Mouse (Mus musculus): ENCODE measurements around the gene Reps2. TPM values are rescaled to one million over a fixed set of nuclear protein-coding genes. Genes with fewer than 3 reads are reported as not detected.

Gene Reps2
- polyA plus RNA-seq, 1 experiment = 0.05 TPM

DNA sequence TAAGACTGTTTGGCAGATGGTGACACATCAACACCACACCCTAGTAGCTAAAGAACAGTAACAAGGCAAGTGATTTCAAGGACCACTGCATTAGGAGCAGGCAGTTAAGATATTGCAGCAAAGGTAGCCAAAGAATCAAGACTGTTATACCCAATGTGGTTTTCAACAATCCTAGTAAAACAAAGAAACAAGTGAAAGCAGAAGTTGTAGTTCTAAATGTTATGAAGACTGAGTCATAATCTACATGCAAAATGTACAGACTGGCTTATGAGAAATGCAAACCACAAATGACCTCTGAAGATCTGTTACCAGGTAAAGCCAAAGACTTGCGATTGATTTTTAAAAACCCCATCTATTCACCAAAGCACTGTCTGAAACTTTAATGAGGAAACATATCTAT lies 101.5 kb downstream of the Reps2 start:
- H3K4me3 ChIP-seq (ENCODE audit: insufficient read depth, poor library complexity, severe bottlenecking) = no peak overlapping the region
- H3K79me3 ChIP-seq (ENCODE audit: low read depth) = no peaks in the 10 kb centered on the region
- H3K79me2 ChIP-seq (ENCODE audit: control insufficient read depth, insufficient read depth) = no peaks in the 10 kb centered on the region
- TF ChIP-seq MYOG (IDR thresholded peaks at IDR 0.05; ENCODE audit: control insufficient read depth, extremely low read depth, insufficient read length) (no peak), FOSL1 (IDR thresholded peaks at IDR 0.05; ENCODE audit: insufficient read depth, low read length, poor library complexity, severe bottlenecking) (no peak), USF1 (IDR thresholded peaks at IDR 0.05; ENCODE audit: low read depth) (no peak), MYOD1 (IDR thresholded peaks at IDR 0.05; ENCODE audit: control insufficient read depth, insufficient read length, low read depth) (no peak), MAX (IDR thresholded peaks at IDR 0.05) (no peak), CTCF (IDR thresholded peaks at IDR 0.05; ENCODE audit: control insufficient read depth, insufficient read depth, insufficient read length) (no peak), CEBPB (IDR thresholded peaks at IDR 0.05; ENCODE audit: low read depth) (no peak)
- H3K27me3 ChIP-seq (ENCODE audit: control insufficient read depth, insufficient read depth, insufficient read length) = no peaks in the 10 kb centered on the region
- no peak overlapping the region for H3ac ChIP-seq (ENCODE audit: control insufficient read depth, insufficient read length, low read depth)
- H3K36me3 ChIP-seq (ENCODE audit: control insufficient read depth, insufficient read depth) = no peaks in the 10 kb centered on the region

DNA sequence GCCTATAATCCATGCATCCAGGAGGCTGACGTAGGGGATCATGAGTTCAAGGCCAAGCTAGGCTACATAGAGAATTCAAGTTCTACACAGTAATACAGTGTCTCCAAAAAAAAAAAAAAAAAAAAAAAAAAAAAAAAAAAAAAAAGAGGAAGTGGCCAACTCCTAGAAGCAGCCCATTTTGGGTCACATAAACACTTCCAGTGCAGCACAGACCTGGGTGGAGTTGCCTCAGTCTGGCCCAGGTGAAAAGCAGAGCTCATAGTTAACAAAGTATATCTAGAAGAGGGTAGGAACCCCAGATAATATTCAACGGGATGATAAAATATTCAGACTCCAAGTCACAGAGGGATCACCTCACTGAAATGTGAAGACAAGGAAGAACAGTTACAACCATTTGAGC lies 112.4 kb downstream of the Reps2 start:
- H3K4me3 ChIP-seq (ENCODE audit: insufficient read depth, poor library complexity, severe bottlenecking) = no peak overlapping the region
- no peaks in the 10 kb centered on the region for H3K27me3 ChIP-seq (ENCODE audit: control insufficient read depth, insufficient read depth, insufficient read length)
- H3ac ChIP-seq (ENCODE audit: control insufficient read depth, insufficient read length, low read depth) = no peak overlapping the region
- H3K36me3 ChIP-seq (ENCODE audit: control insufficient read depth, insufficient read depth) = no peaks in the 10 kb centered on the region
- TF ChIP-seq CEBPB (IDR thresholded peaks at IDR 0.05; ENCODE audit: low read depth) (no peak), MAX (IDR thresholded peaks at IDR 0.05) (no peak), FOSL1 (IDR thresholded peaks at IDR 0.05; ENCODE audit: insufficient read depth, low read length, poor library complexity, severe bottlenecking) (no peak), USF1 (IDR thresholded peaks at IDR 0.05; ENCODE audit: low read depth) (no peak), MYOG (IDR thresholded peaks at IDR 0.05; ENCODE audit: control insufficient read depth, extremely low read depth, insufficient read length) (no peak), CTCF (IDR thresholded peaks at IDR 0.05; ENCODE audit: control insufficient read depth, insufficient read depth, insufficient read length) (no peak)
- no peaks in the 10 kb centered on the region for H3K79me2 ChIP-seq (ENCODE audit: control insufficient read depth, insufficient read depth)
- H3K79me3 ChIP-seq (ENCODE audit: low read depth) = no peaks in the 10 kb centered on the region

DNA sequence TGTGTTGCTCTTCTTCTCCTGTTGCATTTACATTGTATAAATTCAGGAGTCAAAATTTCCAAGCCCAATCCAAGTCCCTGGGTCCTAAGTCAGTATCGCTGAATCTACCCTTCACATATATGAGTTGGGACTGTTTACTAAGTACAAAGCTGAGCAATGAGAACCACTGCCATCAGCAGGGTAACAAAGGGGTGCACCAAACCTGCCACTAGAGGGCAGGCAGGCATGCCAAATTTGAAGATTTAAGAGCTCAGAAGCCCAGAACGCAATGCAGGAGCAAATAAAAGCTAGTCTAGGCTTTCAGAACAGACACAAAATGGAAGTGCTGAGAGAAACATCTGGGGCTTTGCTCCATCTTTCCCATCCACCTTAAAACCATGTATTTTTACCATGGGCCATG lies 116.2 kb downstream of the Reps2 start:
- H3ac ChIP-seq (ENCODE audit: control insufficient read depth, insufficient read length, low read depth) = no peak overlapping the region
- H3K27me3 ChIP-seq (ENCODE audit: control insufficient read depth, insufficient read depth, insufficient read length) = no peaks in the 10 kb centered on the region
- no peaks in the 10 kb centered on the region for H3K79me2 ChIP-seq (ENCODE audit: control insufficient read depth, insufficient read depth)
- no peaks in the 10 kb centered on the region for H3K36me3 ChIP-seq (ENCODE audit: control insufficient read depth, insufficient read depth)
- H3K4me3 ChIP-seq (ENCODE audit: insufficient read depth, poor library complexity, severe bottlenecking) = no peak overlapping the region
- H3K79me3 ChIP-seq (ENCODE audit: low read depth) = no peaks in the 10 kb centered on the region
- TF ChIP-seq CTCF (IDR thresholded peaks at IDR 0.05; ENCODE audit: control insufficient read depth, insufficient read depth, insufficient read length) = peak; percentile 27
- no peak for TF ChIP-seq CEBPB (IDR thresholded peaks at IDR 0.05; ENCODE audit: low read depth)

DNA sequence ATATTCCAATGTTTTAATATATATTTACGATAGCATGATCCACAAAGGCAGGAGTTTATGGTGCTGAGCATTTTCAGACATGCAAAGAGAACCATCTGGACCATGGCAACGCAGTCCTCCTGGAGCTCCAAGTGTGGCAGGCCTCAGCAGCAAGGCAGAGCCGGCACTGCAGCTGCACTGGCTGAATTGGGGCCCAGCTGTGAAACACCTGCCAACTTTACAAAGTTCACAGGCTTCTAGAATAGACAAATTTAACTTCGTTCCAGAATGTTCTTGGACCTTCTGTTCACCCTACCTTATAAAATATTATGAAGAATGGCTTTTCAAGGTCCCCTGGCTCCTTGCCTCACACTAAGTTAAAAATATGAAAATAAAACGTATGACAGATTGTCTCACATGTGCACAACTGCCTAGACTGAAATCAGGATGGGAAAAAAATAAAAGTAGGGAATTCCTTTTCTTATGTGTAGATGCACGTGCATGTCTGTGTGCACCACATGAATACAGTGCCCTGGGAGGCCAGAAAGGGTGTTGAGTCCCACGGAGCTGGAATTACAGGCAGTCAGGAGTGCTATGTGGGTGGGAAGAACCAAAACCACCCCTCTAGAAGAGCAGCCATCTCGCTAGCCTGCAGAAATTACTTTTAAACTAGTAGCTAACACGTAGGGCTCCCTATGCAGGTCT lies 121.5 kb downstream of the Reps2 start:
- no peak overlapping the region for H3ac ChIP-seq (ENCODE audit: control insufficient read depth, insufficient read length, low read depth)
- no peaks in the 10 kb centered on the region for H3K27me3 ChIP-seq (ENCODE audit: control insufficient read depth, insufficient read depth, insufficient read length)
- no peak overlapping the region for H3K4me3 ChIP-seq (ENCODE audit: insufficient read depth, poor library complexity, severe bottlenecking)
- H3K36me3 ChIP-seq (ENCODE audit: control insufficient read depth, insufficient read depth) = no peaks in the 10 kb centered on the region
- TF ChIP-seq CTCF (IDR thresholded peaks at IDR 0.05; ENCODE audit: control insufficient read depth, insufficient read depth, insufficient read length) = no peak
- TF ChIP-seq MYOG (IDR thresholded peaks at IDR 0.05; ENCODE audit: control insufficient read depth, extremely low read depth, insufficient read length) = no peak
- TF ChIP-seq MAX (IDR thresholded peaks at IDR 0.05) = no peak
- no peak for TF ChIP-seq USF1 (IDR thresholded peaks at IDR 0.05; ENCODE audit: low read depth)
- no peak for TF ChIP-seq CEBPB (IDR thresholded peaks at IDR 0.05; ENCODE audit: low read depth)
- no peak for TF ChIP-seq MYOD1 (IDR thresholded peaks at IDR 0.05; ENCODE audit: control insufficient read depth, insufficient read length, low read depth)
- TF ChIP-seq FOSL1 (IDR thresholded peaks at IDR 0.05; ENCODE audit: insufficient read depth, low read length, poor library complexity, severe bottlenecking) = no peak
- no peaks in the 10 kb centered on the region for H3K79me3 ChIP-seq (ENCODE audit: low read depth)
- H3K79me2 ChIP-seq (ENCODE audit: control insufficient read depth, insufficient read depth) = no peaks in the 10 kb centered on the region

DNA sequence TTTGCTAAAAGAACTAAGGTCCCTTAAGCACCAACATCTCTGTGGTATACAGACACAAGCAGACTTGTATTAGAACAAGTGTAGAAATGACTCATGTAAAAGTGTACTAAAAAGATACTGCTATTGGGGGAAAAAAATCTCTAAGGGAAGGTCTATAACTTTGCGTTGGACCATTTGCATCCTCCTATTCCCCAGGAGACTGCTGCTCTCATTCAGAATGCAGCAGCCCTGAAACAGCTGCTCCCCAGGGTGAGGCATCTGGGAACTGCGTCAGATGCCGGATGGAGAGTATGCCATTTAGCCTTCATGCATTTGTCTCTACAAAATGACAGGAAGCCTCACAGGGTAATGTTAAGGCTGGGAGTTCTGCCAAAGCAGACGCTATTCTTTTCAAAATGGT lies 122.3 kb downstream of the Reps2 start:
- Histone ChIP-seq H3K36me3 (ENCODE audit: control insufficient read depth, insufficient read depth) (no peaks in the 10 kb centered on the region), H3K79me2 (ENCODE audit: control insufficient read depth, insufficient read depth) (no peaks in the 10 kb centered on the region), H3K4me3 (ENCODE audit: insufficient read depth, poor library complexity, severe bottlenecking) (no peak overlapping the region), H3K27me3 (ENCODE audit: control insufficient read depth, insufficient read depth, insufficient read length) (no peaks in the 10 kb centered on the region), H3ac (ENCODE audit: control insufficient read depth, insufficient read length, low read depth) (no peak overlapping the region), H3K79me3 (ENCODE audit: low read depth) (no peaks in the 10 kb centered on the region)
- TF ChIP-seq CTCF (IDR thresholded peaks at IDR 0.05; ENCODE audit: control insufficient read depth, insufficient read depth, insufficient read length) = no peak
- TF ChIP-seq MYOD1 (IDR thresholded peaks at IDR 0.05; ENCODE audit: control insufficient read depth, insufficient read length, low read depth) = no peak
- no peak for TF ChIP-seq USF1 (IDR thresholded peaks at IDR 0.05; ENCODE audit: low read depth)
- TF ChIP-seq FOSL1 (IDR thresholded peaks at IDR 0.05; ENCODE audit: insufficient read depth, low read length, poor library complexity, severe bottlenecking) = no peak
- TF ChIP-seq CEBPB (IDR thresholded peaks at IDR 0.05; ENCODE audit: low read depth) = no peak
- no peak for TF ChIP-seq MAX (IDR thresholded peaks at IDR 0.05)
- no peak for TF ChIP-seq MYOG (IDR thresholded peaks at IDR 0.05; ENCODE audit: control insufficient read depth, extremely low read depth, insufficient read length)

DNA sequence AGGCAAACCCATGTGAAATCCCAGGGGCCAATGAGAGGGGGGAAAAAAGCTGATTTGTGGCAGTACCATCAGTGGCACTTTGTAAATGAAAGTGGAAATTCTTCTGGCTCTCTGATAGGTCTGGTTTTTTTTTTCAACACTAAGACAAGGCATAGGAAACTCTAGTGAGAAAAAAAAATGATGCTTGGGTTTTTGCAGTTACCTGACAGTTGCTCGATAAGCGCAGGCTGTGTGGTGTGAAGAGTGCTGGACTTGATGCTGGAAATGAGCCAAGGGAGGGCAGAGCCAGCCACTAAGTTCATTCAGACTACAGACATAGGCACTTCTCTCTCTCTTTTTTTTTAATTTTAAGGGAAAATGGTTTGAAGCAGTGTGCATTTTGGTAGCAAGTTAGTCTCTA lies 123.1 kb downstream of the Reps2 start:
- H3K79me3 ChIP-seq (ENCODE audit: low read depth) = no peaks in the 10 kb centered on the region
- H3K79me2 ChIP-seq (ENCODE audit: control insufficient read depth, insufficient read depth) = no peaks in the 10 kb centered on the region
- no peaks in the 10 kb centered on the region for H3K27me3 ChIP-seq (ENCODE audit: control insufficient read depth, insufficient read depth, insufficient read length)
- no peak overlapping the region for H3ac ChIP-seq (ENCODE audit: control insufficient read depth, insufficient read length, low read depth)
- H3K4me3 ChIP-seq (ENCODE audit: insufficient read depth, poor library complexity, severe bottlenecking) = no peak overlapping the region
- H3K36me3 ChIP-seq (ENCODE audit: control insufficient read depth, insufficient read depth) = no peaks in the 10 kb centered on the region
- no peak for TF ChIP-seq FOSL1 (IDR thresholded peaks at IDR 0.05; ENCODE audit: insufficient read depth, low read length, poor library complexity, severe bottlenecking)

All from C2C12 (cell line).